Mouse (Mus musculus): ENCODE data around the gene Zbtb20. TPM values are rescaled to one million over a fixed set of nuclear protein-coding genes. Genes with fewer than 3 reads are reported as not detected.

Gene Zbtb20
- polyA plus RNA-seq (2012), result 0.10 and 0.13 TPM in 2 replicates

- H3K36me3 ChIP-seq (ENCODE audit: control insufficient read depth), result no peaks in the 10 kb centered on the region
- TF ChIP-seq GATA1 (IDR thresholded peaks at IDR 0.05; ENCODE audit: low read length), result no peak
- no peak for TF ChIP-seq TAL1 (IDR thresholded peaks at IDR 0.05; ENCODE audit: low read length)
- H3K4me3 ChIP-seq (replicated peaks), result peak within 1 kb of the TSS; percentile 84
- H3K27me3 ChIP-seq (ENCODE audit: control insufficient read depth), result no peaks in the 10 kb centered on the region
- H3K9me3 ChIP-seq (ENCODE audit: control insufficient read depth, low read length), result no peaks in the 10 kb centered on the region
- H3K4me1 ChIP-seq (ENCODE audit: control insufficient read depth), result peaks cover 21% of the 10 kb centered on the region
Measured at GRCm38 (mm10) chr16:42875852-42875980, at the start of gene Zbtb20. Gene Zbtb20, plus strand, starts transcription at chr16:42875881.

GRCm38 (mm10) chr16:42835940-42836339 is 39.7 kb upstream of the Zbtb20 start:
- TF ChIP-seq TAL1 (IDR thresholded peaks at IDR 0.05; ENCODE audit: low read length) (no peak), GATA1 (IDR thresholded peaks at IDR 0.05; ENCODE audit: low read length) (no peak)
- no peaks in the 10 kb centered on the region for H3K36me3 ChIP-seq (ENCODE audit: control insufficient read depth)
- H3K27me3 ChIP-seq (ENCODE audit: control insufficient read depth), result no peaks in the 10 kb centered on the region
- H3K4me3 ChIP-seq (replicated peaks), result no peak overlapping the region
- H3K4me1 ChIP-seq (ENCODE audit: control insufficient read depth), result no peaks in the 10 kb centered on the region
- no peaks in the 10 kb centered on the region for H3K9me3 ChIP-seq (ENCODE audit: control insufficient read depth, low read length)

- H3K27me3 ChIP-seq (ENCODE audit: control insufficient read depth), result no peaks in the 10 kb centered on the region
- TF ChIP-seq TAL1 (IDR thresholded peaks at IDR 0.05; ENCODE audit: low read length) (no peak), GATA1 (IDR thresholded peaks at IDR 0.05; ENCODE audit: low read length) (no peak)
- H3K4me3 ChIP-seq (replicated peaks), result no peak overlapping the region
- H3K36me3 ChIP-seq (ENCODE audit: control insufficient read depth), result no peaks in the 10 kb centered on the region
- no peaks in the 10 kb centered on the region for H3K4me1 ChIP-seq (ENCODE audit: control insufficient read depth)
- no peaks in the 10 kb centered on the region for H3K9me3 ChIP-seq (ENCODE audit: control insufficient read depth, low read length)
Measured at GRCm38 (mm10) chr16:42836404-42837120, 39.1 kb upstream of the Zbtb20 start.

GRCm38 (mm10) chr16:42838226-42838625 is 37.5 kb upstream of the Zbtb20 start:
- Histone ChIP-seq H3K9me3 (ENCODE audit: control insufficient read depth, low read length) (no peaks in the 10 kb centered on the region), H3K36me3 (ENCODE audit: control insufficient read depth) (no peaks in the 10 kb centered on the region), H3K27me3 (ENCODE audit: control insufficient read depth) (no peaks in the 10 kb centered on the region), H3K4me1 (ENCODE audit: control insufficient read depth) (no peaks in the 10 kb centered on the region), H3K4me3 (replicated peaks) (no peak overlapping the region)
- TF ChIP-seq GATA1 (IDR thresholded peaks at IDR 0.05; ENCODE audit: low read length) (no peak), TAL1 (IDR thresholded peaks at IDR 0.05; ENCODE audit: low read length) (no peak)

GRCm38 (mm10) chr16:42857564-42858183 is 18.0 kb upstream of the Zbtb20 start:
- no peaks in the 10 kb centered on the region for H3K27me3 ChIP-seq (ENCODE audit: control insufficient read depth)
- no peaks in the 10 kb centered on the region for H3K9me3 ChIP-seq (ENCODE audit: control insufficient read depth, low read length)
- TF ChIP-seq GATA1 (IDR thresholded peaks at IDR 0.05; ENCODE audit: low read length), result no peak
- no peak for TF ChIP-seq TAL1 (IDR thresholded peaks at IDR 0.05; ENCODE audit: low read length)
- H3K4me1 ChIP-seq (ENCODE audit: control insufficient read depth), result no peaks in the 10 kb centered on the region
- no peaks in the 10 kb centered on the region for H3K36me3 ChIP-seq (ENCODE audit: control insufficient read depth)
- H3K4me3 ChIP-seq (replicated peaks), result no peak overlapping the region

GRCm38 (mm10) chr16:42859251-42859650 is 16.4 kb upstream of the Zbtb20 start:
- H3K36me3 ChIP-seq (ENCODE audit: control insufficient read depth), result no peaks in the 10 kb centered on the region
- TF ChIP-seq TAL1 (IDR thresholded peaks at IDR 0.05; ENCODE audit: low read length) (no peak), GATA1 (IDR thresholded peaks at IDR 0.05; ENCODE audit: low read length) (no peak)
- no peaks in the 10 kb centered on the region for H3K9me3 ChIP-seq (ENCODE audit: control insufficient read depth, low read length)
- no peak overlapping the region for H3K4me3 ChIP-seq (replicated peaks)
- H3K4me1 ChIP-seq (ENCODE audit: control insufficient read depth), result no peaks in the 10 kb centered on the region
- H3K27me3 ChIP-seq (ENCODE audit: control insufficient read depth), result no peaks in the 10 kb centered on the region

GRCm38 (mm10) chr16:42863231-42863630 is 12.4 kb upstream of the Zbtb20 start:
- no peaks in the 10 kb centered on the region for H3K36me3 ChIP-seq (ENCODE audit: control insufficient read depth)

GRCm38 (mm10) chr16:42866061-42866460 is 9.6 kb upstream of the Zbtb20 start:
- no peaks in the 10 kb centered on the region for H3K36me3 ChIP-seq (ENCODE audit: control insufficient read depth)
- TF ChIP-seq TAL1 (IDR thresholded peaks at IDR 0.05; ENCODE audit: low read length) (no peak), GATA1 (IDR thresholded peaks at IDR 0.05; ENCODE audit: low read length) (no peak)
- H3K4me1 ChIP-seq (ENCODE audit: control insufficient read depth), result peaks cover 3% of the 10 kb centered on the region
- H3K27me3 ChIP-seq (ENCODE audit: control insufficient read depth), result no peaks in the 10 kb centered on the region
- H3K4me3 ChIP-seq (replicated peaks), result no peak overlapping the region
- H3K9me3 ChIP-seq (ENCODE audit: control insufficient read depth, low read length), result no peaks in the 10 kb centered on the region

More at GRCm38 (mm10) chr16:42863231-42863630, 12.4 kb upstream of the Zbtb20 start:
- Histone ChIP-seq H3K4me3 (replicated peaks) (no peak overlapping the region), H3K4me1 (ENCODE audit: control insufficient read depth) (no peaks in the 10 kb centered on the region), H3K27me3 (ENCODE audit: control insufficient read depth) (no peaks in the 10 kb centered on the region), H3K9me3 (ENCODE audit: control insufficient read depth, low read length) (no peaks in the 10 kb centered on the region)
- TF ChIP-seq TAL1 (IDR thresholded peaks at IDR 0.05; ENCODE audit: low read length) (no peak), GATA1 (IDR thresholded peaks at IDR 0.05; ENCODE audit: low read length) (no peak)

GRCm38 (mm10) chr16:42872101-42872500 is 3.6 kb upstream of the Zbtb20 start:
- TF ChIP-seq TAL1 (IDR thresholded peaks at IDR 0.05; ENCODE audit: low read length) (no peak), GATA1 (IDR thresholded peaks at IDR 0.05; ENCODE audit: low read length) (no peak)
- Histone ChIP-seq H3K4me1 (ENCODE audit: control insufficient read depth) (peaks cover 21% of the 10 kb centered on the region), H3K9me3 (ENCODE audit: control insufficient read depth, low read length) (no peaks in the 10 kb centered on the region), H3K27me3 (ENCODE audit: control insufficient read depth) (no peaks in the 10 kb centered on the region), H3K4me3 (replicated peaks) (no peak overlapping the region), H3K36me3 (ENCODE audit: control insufficient read depth) (no peaks in the 10 kb centered on the region)

- Histone ChIP-seq H3K4me3 (replicated peaks) (no peak overlapping the region), H3K36me3 (ENCODE audit: control insufficient read depth) (no peaks in the 10 kb centered on the region), H3K9me3 (ENCODE audit: control insufficient read depth, low read length) (no peaks in the 10 kb centered on the region), H3K27me3 (ENCODE audit: control insufficient read depth) (no peaks in the 10 kb centered on the region), H3K4me1 (ENCODE audit: control insufficient read depth) (peaks cover 21% of the 10 kb centered on the region)
- TF ChIP-seq TAL1 (IDR thresholded peaks at IDR 0.05; ENCODE audit: low read length) (no peak), GATA1 (IDR thresholded peaks at IDR 0.05; ENCODE audit: low read length) (no peak)
Measured at GRCm38 (mm10) chr16:42873942-42874341, 1.7 kb upstream of the Zbtb20 start.

Data from erythroblast, embryonic 14.5 days (primary cell).